Mouse (Mus musculus): ENCODE data around the gene Sf3a2. TPM values are rescaled to one million over a fixed set of nuclear protein-coding genes. Genes with fewer than 3 reads are reported as not detected.
A peak's percentile ranks its signal among the peaks of the same experiment; 100 is the strongest.

The Sf3a2 gene
- polyA plus RNA-seq, 1 experiment = 65.7 TPM

DNA sequence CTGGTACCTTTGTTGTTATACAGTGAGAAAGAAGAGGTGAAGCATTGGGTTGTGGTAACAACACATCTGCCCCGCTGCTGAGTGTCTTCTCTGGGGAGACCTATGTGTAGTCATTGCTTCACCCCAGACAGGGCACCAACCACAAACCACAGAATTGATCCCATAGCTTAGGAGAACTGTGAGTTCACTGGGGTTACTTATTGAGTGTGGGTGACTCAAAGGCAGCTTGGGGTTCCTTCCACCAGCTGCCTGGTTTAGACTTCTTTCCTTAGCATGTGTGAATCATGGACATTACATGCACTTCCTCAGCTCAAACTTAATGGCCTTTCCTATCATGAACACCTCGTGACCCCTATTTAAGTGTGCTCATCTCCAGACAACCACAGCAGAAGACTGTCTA lies 34.5 kb upstream of the Sf3a2 start:
- H3K27me3 ChIP-seq (ENCODE audit: control insufficient read depth, insufficient read depth, low read length) = no peaks in the 10 kb centered on the region
- no peak overlapping the region for H3K4me3 ChIP-seq (ENCODE audit: control insufficient read depth, low read depth, low read length)
- TF ChIP-seq POLR2A (IDR thresholded peaks at IDR 0.05; ENCODE audit: control insufficient read depth, low read depth, low read length) = no peak
- TF ChIP-seq CTCF (IDR thresholded peaks at IDR 0.05; ENCODE audit: control insufficient read depth, insufficient read depth, insufficient replicate concordance, low read depth, low read length) = no peak
- peaks cover 4% of the 10 kb centered on the region for H3K36me3 ChIP-seq (ENCODE audit: control insufficient read depth, insufficient read depth, low read length)
- peaks cover 3% of the 10 kb centered on the region for H3K4me1 ChIP-seq (ENCODE audit: control insufficient read depth, insufficient read depth, low read length)
- no peak overlapping the region for H3K27ac ChIP-seq (ENCODE audit: control insufficient read depth, insufficient read depth, low read depth, low read length)

GRCm38 (mm10) chr10:80765746-80766145 lies 32.3 kb upstream of the Sf3a2 start:
- Histone ChIP-seq H3K4me1 (ENCODE audit: control insufficient read depth, insufficient read depth, low read length) (no peaks in the 10 kb centered on the region; the same call in 1 of the 2 replicates), H3K27me3 (ENCODE audit: control insufficient read depth, insufficient read depth, low read length) (no peaks in the 10 kb centered on the region), H3K36me3 (ENCODE audit: control insufficient read depth, insufficient read depth, low read length) (peaks cover 6% of the 10 kb centered on the region), H3K4me3 (ENCODE audit: control insufficient read depth, low read depth, low read length) (no peak overlapping the region), H3K27ac (ENCODE audit: control insufficient read depth, insufficient read depth, low read depth, low read length) (no peak overlapping the region)
- TF ChIP-seq CTCF (IDR thresholded peaks at IDR 0.05; ENCODE audit: control insufficient read depth, insufficient read depth, insufficient replicate concordance, low read depth, low read length) (no peak), POLR2A (IDR thresholded peaks at IDR 0.05; ENCODE audit: control insufficient read depth, low read depth, low read length) (no peak)

DNA sequence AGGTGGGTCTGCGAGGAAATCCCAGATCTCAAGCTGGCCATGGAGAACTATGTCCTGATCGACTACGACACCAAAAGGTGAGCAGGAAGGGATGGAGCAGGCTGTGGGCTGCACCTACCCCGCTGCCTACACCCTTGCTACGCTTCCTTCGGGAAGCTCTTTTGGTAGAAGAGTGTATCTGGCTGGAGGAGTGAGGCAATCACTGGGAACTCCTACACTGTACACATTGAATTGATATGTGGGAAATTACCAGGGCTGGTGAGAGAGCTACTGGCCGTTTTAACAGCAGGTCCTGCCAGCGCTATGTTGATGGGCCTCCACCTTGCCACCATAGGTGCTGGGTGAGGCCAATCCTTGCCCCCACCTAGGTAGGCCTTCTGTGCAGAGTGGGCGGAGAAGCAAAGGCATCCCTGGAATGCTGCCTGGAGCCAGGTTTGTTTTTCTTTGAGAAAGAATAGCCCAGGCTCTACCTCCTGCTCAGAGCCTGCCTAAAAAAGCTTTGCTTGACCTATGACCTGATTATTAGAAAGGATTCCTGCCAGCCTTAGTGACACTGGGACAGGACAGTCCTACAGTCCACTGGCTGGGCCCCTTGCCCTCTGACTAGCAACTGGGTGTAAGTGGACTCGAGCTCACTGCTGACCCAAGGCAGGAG lies 31.7 kb upstream of the Sf3a2 start:
- Histone ChIP-seq H3K36me3 (ENCODE audit: control insufficient read depth, insufficient read depth, low read length) (peaks cover 7% of the 10 kb centered on the region), H3K4me3 (ENCODE audit: control insufficient read depth, low read depth, low read length) (no peak overlapping the region), H3K4me1 (ENCODE audit: control insufficient read depth, insufficient read depth, low read length) (no peaks in the 10 kb centered on the region; the same call in 1 of the 2 replicates), H3K27ac (ENCODE audit: control insufficient read depth, insufficient read depth, low read depth, low read length) (no peak overlapping the region), H3K27me3 (ENCODE audit: control insufficient read depth, insufficient read depth, low read length) (no peaks in the 10 kb centered on the region)
- TF ChIP-seq CTCF (IDR thresholded peaks at IDR 0.05; ENCODE audit: control insufficient read depth, insufficient read depth, insufficient replicate concordance, low read depth, low read length) = no peak
- no peak for TF ChIP-seq POLR2A (IDR thresholded peaks at IDR 0.05; ENCODE audit: control insufficient read depth, low read depth, low read length)

- Histone ChIP-seq H3K4me3 (ENCODE audit: control insufficient read depth, low read depth, low read length) (no peak overlapping the region), H3K27ac (ENCODE audit: control insufficient read depth, insufficient read depth, low read depth, low read length) (no peak overlapping the region), H3K27me3 (ENCODE audit: control insufficient read depth, insufficient read depth, low read length) (no peaks in the 10 kb centered on the region), H3K36me3 (ENCODE audit: control insufficient read depth, insufficient read depth, low read length) (peaks cover 9% of the 10 kb centered on the region), H3K4me1 (ENCODE audit: control insufficient read depth, insufficient read depth, low read length) (no peaks in the 10 kb centered on the region; the same call in 1 of the 2 replicates)
- TF ChIP-seq CTCF (IDR thresholded peaks at IDR 0.05; ENCODE audit: control insufficient read depth, insufficient read depth, insufficient replicate concordance, low read depth, low read length) (no peak), POLR2A (IDR thresholded peaks at IDR 0.05; ENCODE audit: control insufficient read depth, low read depth, low read length) (no peak)
These were observed 29.6 kb upstream of the Sf3a2 start for GRCm38 (mm10) chr10:80768365-80768764.

DNA sequence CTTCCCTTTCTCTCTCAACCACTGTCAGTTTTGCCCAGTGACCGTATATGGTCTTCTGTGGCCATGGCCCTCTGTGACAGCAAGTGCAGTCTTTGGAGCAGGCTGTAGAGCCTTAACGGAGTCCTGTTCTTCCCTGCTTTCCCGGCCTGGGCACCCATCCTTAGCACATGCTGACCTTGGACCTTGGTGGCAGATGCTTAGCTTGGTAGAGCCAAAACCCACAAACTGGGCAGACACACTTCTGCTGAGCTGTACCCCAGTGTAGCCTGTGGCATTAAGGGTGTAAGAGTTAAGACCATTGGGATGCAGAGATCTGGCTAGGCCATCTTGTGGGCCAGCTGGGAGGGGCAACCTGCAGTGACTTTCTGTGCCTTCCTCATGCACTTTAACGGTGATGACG lies 24.2 kb upstream of the Sf3a2 start:
- Histone ChIP-seq H3K36me3 (ENCODE audit: control insufficient read depth, insufficient read depth, low read length) (peaks cover 9% of the 10 kb centered on the region), H3K4me1 (ENCODE audit: control insufficient read depth, insufficient read depth, low read length) (peaks cover 4% of the 10 kb centered on the region; the same call in 1 of the 2 replicates), H3K27me3 (ENCODE audit: control insufficient read depth, insufficient read depth, low read length) (no peaks in the 10 kb centered on the region), H3K27ac (ENCODE audit: control insufficient read depth, insufficient read depth, low read depth, low read length) (no peak overlapping the region), H3K4me3 (ENCODE audit: control insufficient read depth, low read depth, low read length) (no peak overlapping the region)
- TF ChIP-seq POLR2A (IDR thresholded peaks at IDR 0.05; ENCODE audit: control insufficient read depth, low read depth, low read length) (no peak), CTCF (IDR thresholded peaks at IDR 0.05; ENCODE audit: control insufficient read depth, insufficient read depth, insufficient replicate concordance, low read depth, low read length) (no peak)

- H3K4me1 ChIP-seq (ENCODE audit: control insufficient read depth, insufficient read depth, low read length) = peaks cover 4% of the 10 kb centered on the region; the same call in 1 of the 2 replicates
- H3K27ac ChIP-seq (ENCODE audit: control insufficient read depth, insufficient read depth, low read depth, low read length) = no peak overlapping the region
- no peaks in the 10 kb centered on the region for H3K27me3 ChIP-seq (ENCODE audit: control insufficient read depth, insufficient read depth, low read length)
- peaks cover 8% of the 10 kb centered on the region for H3K36me3 ChIP-seq (ENCODE audit: control insufficient read depth, insufficient read depth, low read length)
- TF ChIP-seq CTCF (IDR thresholded peaks at IDR 0.05; ENCODE audit: control insufficient read depth, insufficient read depth, insufficient replicate concordance, low read depth, low read length) = peak; percentile 69; the same call in 1 of the 2 replicates
- no peak for TF ChIP-seq POLR2A (IDR thresholded peaks at IDR 0.05; ENCODE audit: control insufficient read depth, low read depth, low read length)
- H3K4me3 ChIP-seq (ENCODE audit: control insufficient read depth, low read depth, low read length) = no peak overlapping the region
These were observed 23.4 kb upstream of the Sf3a2 start for GRCm38 (mm10) chr10:80774549-80774948.

- H3K27me3 ChIP-seq (ENCODE audit: control insufficient read depth, insufficient read depth, low read length) = no peaks in the 10 kb centered on the region
- peaks cover 4% of the 10 kb centered on the region; the same call in 1 of the 2 replicates for H3K4me1 ChIP-seq (ENCODE audit: control insufficient read depth, insufficient read depth, low read length)
- no peak overlapping the region for H3K4me3 ChIP-seq (ENCODE audit: control insufficient read depth, low read depth, low read length)
- TF ChIP-seq POLR2A (IDR thresholded peaks at IDR 0.05; ENCODE audit: control insufficient read depth, low read depth, low read length) = no peak
- TF ChIP-seq CTCF (IDR thresholded peaks at IDR 0.05; ENCODE audit: control insufficient read depth, insufficient read depth, insufficient replicate concordance, low read depth, low read length) = no peak
- H3K27ac ChIP-seq (ENCODE audit: control insufficient read depth, insufficient read depth, low read depth, low read length) = no peak overlapping the region
- H3K36me3 ChIP-seq (ENCODE audit: control insufficient read depth, insufficient read depth, low read length) = peaks cover 7% of the 10 kb centered on the region
These were observed 23.0 kb upstream of the Sf3a2 start for GRCm38 (mm10) chr10:80774981-80775380.
